Mouse (Mus musculus): Measurements from ENCODE around the gene Olfr821. TPM values are rescaled to one million over a fixed set of nuclear protein-coding genes. Genes with fewer than 3 reads are reported as not detected.

Gene Olfr821
- not detected for total RNA-seq (2023)

DNA sequence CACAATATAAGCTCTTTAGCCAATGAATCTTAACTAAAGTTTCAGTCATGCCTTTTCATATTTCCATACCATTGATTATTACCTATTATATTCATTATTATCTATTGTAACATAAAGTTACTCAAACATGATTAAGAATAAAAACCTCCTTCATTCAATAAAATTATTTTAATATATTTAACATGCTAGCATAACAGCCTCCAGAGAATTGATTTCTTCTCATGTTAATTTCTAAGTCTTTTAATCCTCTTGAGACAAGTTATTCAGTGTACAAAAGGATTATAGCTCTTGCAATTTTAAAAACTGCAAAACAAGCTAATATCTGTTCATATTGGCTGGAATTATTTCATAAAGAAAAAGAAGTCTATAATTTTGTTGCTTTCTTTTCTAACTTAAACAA, at the start of gene Olfr821:
Olfr821 (plus strand) TSS at position 301 of the 400 bp plus-strand sequence.

DNA sequence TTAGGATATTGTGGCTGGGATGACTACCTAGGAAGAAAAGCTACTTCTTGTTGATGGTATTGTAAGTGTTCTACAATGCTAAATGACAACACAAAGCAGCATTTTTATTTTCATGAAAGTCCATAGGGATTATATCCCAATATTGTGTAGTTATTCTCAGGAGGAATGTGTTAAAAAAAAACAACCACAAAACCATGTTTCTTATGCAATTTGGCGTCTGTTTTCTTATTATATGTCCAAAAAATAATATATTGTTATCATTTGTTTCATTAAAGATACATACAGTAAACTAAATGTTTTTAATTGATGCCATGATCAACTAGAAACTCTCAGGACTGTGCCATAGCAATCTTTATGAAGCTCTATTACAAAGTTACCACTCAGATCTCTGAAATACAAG, 45.2 kb upstream of the Olfr821 start, which contains the start of gene Gm10310:
Gm10310 (minus strand) TSS at position 101 of the 400 bp plus-strand sequence.

DNA sequence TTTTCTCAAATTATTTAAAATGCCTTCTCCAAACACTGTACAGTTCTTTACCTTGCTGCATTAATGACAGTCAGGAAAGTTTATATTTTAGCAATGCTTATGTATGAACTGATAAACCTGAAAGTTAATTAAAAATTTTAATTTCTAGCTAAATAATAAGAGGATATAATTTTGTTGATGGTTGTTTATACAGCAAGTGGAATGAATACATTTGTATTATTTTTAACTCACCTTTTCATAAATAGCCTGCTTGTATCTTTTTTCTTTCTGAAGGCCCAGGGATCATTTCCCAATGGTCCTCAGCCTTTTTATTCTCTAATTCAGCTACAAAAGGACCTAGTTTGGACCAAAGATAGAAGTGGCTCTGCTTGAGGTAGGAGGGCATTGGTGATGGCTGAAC, 17.8 kb upstream of the Olfr821 start, which contains the start of gene Olfr820:
Olfr820 (plus strand) TSS at position 301 of the 400 bp plus-strand sequence.

DNA sequence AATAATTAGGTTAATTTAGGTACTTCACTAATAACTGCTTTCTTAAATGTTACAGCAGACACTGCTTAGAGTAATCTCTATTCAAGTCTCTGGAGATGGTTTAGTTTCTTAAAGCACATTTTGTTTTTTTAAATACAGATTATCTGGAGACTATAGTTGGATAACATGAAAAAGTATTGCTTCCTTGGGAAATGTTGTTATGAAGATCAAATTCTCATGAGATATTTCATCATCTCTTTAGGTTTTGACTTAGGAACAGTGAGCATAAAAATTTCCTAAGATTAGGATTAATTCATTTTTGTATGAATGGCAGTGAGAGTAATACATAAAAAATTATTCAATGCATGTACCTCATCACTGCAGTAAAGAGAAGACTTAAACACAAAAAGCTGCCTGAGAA, 40.8 kb downstream of the Olfr821 start, which contains the start of gene Olfr822:
Olfr822 (plus strand) TSS at position 301 of the 400 bp plus-strand sequence.

Other genes starting within 250 kb of the Olfr821 start
- gene Olfr810, start 235.4 kb upstream of the Olfr821 start, total RNA-seq (2023): not detected
- not detected for gene Olfr811, start 226.0 kb upstream of the Olfr821 start, total RNA-seq (2023)
- gene Olfr812, start 184.3 kb upstream of the Olfr821 start, total RNA-seq (2023): not detected
- not detected for gene Olfr813, start 175.0 kb upstream of the Olfr821 start, total RNA-seq (2023)
- gene Olfr814, start 150.5 kb upstream of the Olfr821 start, total RNA-seq (2023): not detected
- gene Olfr815, start 124.5 kb upstream of the Olfr821 start, total RNA-seq (2023): not detected
- gene Olfr816, start 114.8 kb upstream of the Olfr821 start, total RNA-seq (2023): not detected
- gene Olfr818, start 81.2 kb upstream of the Olfr821 start, total RNA-seq (2023): not detected
- gene Olfr819, start 63.1 kb upstream of the Olfr821 start, total RNA-seq (2023): not detected
- gene Olfr247, start 54.2 kb upstream of the Olfr821 start, total RNA-seq (2023): not detected
- not detected for gene Gm10310, start 45.3 kb upstream of the Olfr821 start, total RNA-seq (2023)
- not detected for gene Olfr820, start 17.7 kb upstream of the Olfr821 start, total RNA-seq (2023)
- gene Olfr822, start 40.9 kb downstream of the Olfr821 start, total RNA-seq (2023): not detected
- not detected for gene Olfr823, start 85.0 kb downstream of the Olfr821 start, total RNA-seq (2023)
- gene Olfr824, start 99.7 kb downstream of the Olfr821 start, total RNA-seq (2023): not detected
- gene Olfr825, start 136.4 kb downstream of the Olfr821 start, total RNA-seq (2023): not detected
- gene Olfr826, start 153.8 kb downstream of the Olfr821 start, total RNA-seq (2023): not detected
- not detected for gene Olfr827, start 184.1 kb downstream of the Olfr821 start, total RNA-seq (2023)
- not detected for gene Neurod4, start 249.9 kb downstream of the Olfr821 start, total RNA-seq (2023)

Data from CD4-positive naive resting alpha-beta T cell, adult 76 days (primary cell).